Mouse (Mus musculus): Measurements from ENCODE around the gene Ablim1. TPM values are rescaled to one million over a fixed set of nuclear protein-coding genes. Genes with fewer than 3 reads are reported as not detected.
A peak's percentile ranks its signal among the peaks of the same experiment; 100 is the strongest.

Ablim1 gene
- polyA plus RNA-seq, 1 experiment from 2014 or later: 41.9 TPM

DNA sequence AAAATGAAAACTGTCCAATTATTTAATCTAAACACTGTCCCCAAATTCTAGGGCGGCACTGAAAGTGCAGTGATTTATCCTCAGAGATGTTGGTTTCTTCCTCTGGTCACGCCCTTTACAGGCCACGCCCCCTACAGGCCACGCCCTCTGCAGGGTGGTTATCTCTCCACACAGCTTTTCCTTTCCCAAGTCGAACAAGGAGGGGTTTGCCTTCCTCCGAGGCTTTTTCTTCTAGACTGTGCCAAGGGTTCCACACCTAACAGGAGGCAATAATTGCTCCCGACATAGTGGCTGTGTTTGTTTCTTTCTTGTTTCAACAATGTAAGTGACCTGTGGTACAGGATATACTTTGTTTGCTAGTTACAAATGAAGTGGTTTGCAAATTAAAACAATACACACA lies 21.0 kb downstream of the Ablim1 start:
- Histone ChIP-seq H3K27me3 (ENCODE audit: insufficient read depth, poor library complexity, severe bottlenecking) (no peaks in the 10 kb centered on the region), H3K9me3 (no peaks in the 10 kb centered on the region), H3K4me3 (no peak overlapping the region), H3K36me3 (no peaks in the 10 kb centered on the region), H3K27ac (no peak overlapping the region), H3K4me1 (peaks cover 23% of the 10 kb centered on the region)
- DNase-seq (ENCODE audit: low spot score): no peak
- 25% methylated on average over 7 of the region's 7 CpGs for WGBS

DNA sequence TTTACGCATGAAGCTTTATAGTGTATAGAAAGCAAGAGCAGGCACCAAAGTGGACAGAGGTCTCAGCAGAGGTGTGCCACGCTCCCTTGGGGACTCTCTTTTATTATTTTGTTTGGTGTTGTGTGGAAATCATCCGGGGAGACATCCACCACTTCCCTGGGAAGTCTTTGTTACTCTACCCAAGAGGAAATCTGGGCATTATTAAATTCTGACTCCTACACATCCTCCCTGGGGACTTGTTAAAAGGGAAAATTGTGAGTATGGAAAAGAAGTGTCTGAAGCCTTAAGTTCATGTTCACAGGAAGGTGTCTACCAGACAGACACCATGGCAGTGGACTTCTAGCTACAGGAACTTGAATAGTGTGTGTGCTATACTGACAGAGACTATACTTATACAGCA lies 31.4 kb downstream of the Ablim1 start:
- Histone ChIP-seq H3K4me3 (no peak overlapping the region), H3K27me3 (ENCODE audit: insufficient read depth, poor library complexity, severe bottlenecking) (no peaks in the 10 kb centered on the region), H3K4me1 (no peaks in the 10 kb centered on the region), H3K27ac (no peak overlapping the region), H3K9me3 (peaks cover 2% of the 10 kb centered on the region; the same call in 1 of the 2 replicates), H3K36me3 (no peaks in the 10 kb centered on the region)
- 76% methylated on average over 3 of the region's 3 CpGs for WGBS
- no peak for DNase-seq (ENCODE audit: low spot score)

DNA sequence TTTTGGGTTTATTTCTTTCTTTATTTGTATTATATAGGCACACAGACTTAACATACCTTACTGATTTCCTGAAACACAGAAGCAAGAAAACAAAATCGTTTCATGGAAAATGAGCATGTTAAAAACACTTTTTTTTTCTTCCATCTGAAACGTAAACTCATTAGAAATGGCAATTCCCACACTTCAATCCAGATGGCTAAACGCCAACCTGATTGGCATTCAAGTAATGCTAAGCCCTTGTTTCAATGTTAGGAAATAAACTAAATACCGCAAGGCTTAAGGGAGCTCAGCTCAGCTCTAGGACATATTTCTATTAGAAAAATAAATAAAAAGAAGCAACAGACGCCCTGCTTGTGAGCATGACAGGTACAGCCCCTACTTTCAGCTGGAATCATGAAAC lies 32.1 kb downstream of the Ablim1 start:
- Histone ChIP-seq H3K27me3 (ENCODE audit: insufficient read depth, poor library complexity, severe bottlenecking) (no peaks in the 10 kb centered on the region), H3K36me3 (no peaks in the 10 kb centered on the region), H3K9me3 (peaks cover 2% of the 10 kb centered on the region; the same call in 1 of the 2 replicates), H3K4me3 (no peak overlapping the region), H3K27ac (no peak overlapping the region), H3K4me1 (no peaks in the 10 kb centered on the region)
- no peak for DNase-seq (ENCODE audit: low spot score)
- WGBS: 76% methylated on average over 5 of the region's 5 CpGs

DNA sequence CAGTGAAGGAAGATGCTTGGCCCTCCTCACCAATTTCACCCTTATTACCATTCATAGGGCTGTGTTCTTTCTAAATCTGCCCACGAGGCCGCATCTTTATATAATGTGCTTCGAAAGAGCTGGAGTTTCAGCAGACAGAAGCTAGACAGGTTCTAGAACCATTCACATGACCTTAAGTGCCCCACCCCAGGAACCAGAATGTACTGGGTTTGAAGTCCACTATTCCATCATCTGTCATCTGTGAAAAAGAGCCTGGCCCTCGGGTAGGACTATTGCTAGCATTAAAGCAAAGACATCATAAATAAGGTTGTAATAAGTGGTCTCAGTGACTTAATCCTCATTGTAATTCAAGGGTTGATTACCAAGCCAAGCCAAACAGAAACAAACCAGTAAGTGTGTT lies 35.1 kb downstream of the Ablim1 start:
- 89% methylated on average over 4 of the region's 4 CpGs for WGBS
- Histone ChIP-seq H3K4me1 (peaks cover 10% of the 10 kb centered on the region), H3K9me3 (no peaks in the 10 kb centered on the region), H3K36me3 (no peaks in the 10 kb centered on the region), H3K4me3 (no peak overlapping the region), H3K27ac (no peak overlapping the region), H3K27me3 (ENCODE audit: insufficient read depth, poor library complexity, severe bottlenecking) (no peaks in the 10 kb centered on the region)
- no peak for DNase-seq (ENCODE audit: low spot score)

DNA sequence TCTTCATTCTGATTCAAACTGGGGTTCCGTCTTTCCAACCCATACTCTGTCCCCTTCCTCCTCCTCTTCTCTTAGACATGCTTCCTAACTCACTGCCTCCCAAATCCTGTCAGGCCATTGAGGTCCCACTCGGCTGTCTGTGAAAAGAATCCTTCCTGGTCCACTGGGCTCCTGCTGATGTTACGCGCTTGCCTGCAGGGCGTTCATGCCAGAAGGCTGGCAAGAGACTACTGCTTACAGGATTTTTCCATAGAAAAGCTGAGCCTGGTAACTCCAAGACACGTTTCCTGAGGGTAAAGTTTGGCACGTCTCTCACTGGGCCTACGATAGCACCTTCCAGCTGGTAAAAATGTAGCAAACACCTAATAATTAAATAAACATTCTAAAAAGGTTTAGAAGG lies 36.5 kb downstream of the Ablim1 start:
- Histone ChIP-seq H3K36me3 (no peaks in the 10 kb centered on the region), H3K9me3 (no peaks in the 10 kb centered on the region), H3K4me1 (peaks cover 17% of the 10 kb centered on the region), H3K27me3 (ENCODE audit: insufficient read depth, poor library complexity, severe bottlenecking) (0 out of 2 replicates have a peak, but pooled peaks cover 4% of the 10 kb centered on the region), H3K4me3 (no peak overlapping the region), H3K27ac (no peak overlapping the region)
- 85% methylated on average over 8 of the region's 8 CpGs for WGBS
- DNase-seq (ENCODE audit: low spot score): no peak

DNA sequence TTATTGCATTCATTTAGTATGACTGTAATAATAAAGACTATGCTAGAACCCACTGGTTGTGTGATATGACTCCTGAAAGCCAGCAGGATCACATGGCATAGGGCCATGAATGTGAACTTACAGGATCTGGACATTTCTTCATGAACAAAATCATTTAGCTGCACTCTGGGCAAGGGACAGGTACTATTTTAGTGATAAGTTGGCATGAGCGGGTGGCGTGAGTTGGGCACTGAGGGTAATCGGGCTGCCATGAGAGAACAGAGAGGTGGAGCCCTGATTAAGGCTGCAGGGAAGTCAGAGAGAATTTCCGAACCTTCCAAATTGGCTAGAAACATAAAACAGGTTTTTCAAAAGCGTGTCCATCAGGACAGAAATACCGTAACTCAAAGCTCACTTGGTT lies 37.7 kb downstream of the Ablim1 start:
- Histone ChIP-seq H3K4me3 (no peak overlapping the region), H3K36me3 (no peaks in the 10 kb centered on the region)
- 90% methylated on average over 6 of the region's 6 CpGs for WGBS

DNA sequence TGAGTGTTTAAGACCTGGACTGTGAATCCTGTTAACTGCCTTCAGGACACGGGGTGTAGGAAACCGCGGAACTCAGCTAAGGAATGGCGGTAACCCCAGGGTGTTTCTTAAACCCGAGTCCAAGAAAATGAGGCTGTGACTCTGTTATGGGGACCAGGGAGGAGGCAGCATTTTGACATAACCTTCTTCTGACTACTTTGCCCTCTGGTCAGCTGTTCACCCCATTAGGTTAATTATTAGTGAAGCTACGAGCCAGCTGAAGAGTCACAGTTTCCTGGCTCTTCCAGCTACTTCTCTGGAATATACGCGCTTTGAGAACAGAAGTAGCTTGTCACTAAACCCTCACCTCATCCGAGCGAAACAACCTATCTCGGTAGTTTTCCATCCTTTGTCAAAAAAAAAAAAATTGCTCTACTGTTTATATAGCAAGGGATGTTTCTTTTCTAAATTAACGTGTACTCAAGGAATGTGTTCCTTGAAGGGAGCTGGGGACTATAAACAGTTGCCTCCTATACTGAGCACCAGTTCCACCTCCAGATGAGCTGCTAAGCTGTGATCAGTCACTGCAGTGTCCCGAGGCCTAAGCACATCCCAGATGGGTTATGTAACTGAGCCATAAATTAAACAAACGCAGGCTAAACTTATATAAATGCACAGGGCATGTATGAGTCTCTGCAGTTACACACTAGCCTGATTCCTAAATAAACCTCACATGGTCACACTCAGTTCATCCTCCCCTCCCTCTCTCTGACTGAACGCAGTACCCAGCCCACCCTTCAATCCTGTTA lies 39.4 kb downstream of the Ablim1 start:
- Histone ChIP-seq H3K9me3 (no peaks in the 10 kb centered on the region), H3K4me1 (peaks cover 46% of the 10 kb centered on the region), H3K36me3 (no peaks in the 10 kb centered on the region), H3K27me3 (ENCODE audit: insufficient read depth, poor library complexity, severe bottlenecking) (0 out of 2 replicates have a peak, but pooled peaks cover 4% of the 10 kb centered on the region), H3K27ac (no peak overlapping the region), H3K4me3 (peak overlapping the region; percentile 37; the same call in 1 of the 2 replicates)
- DNase-seq (ENCODE audit: low spot score): no peak
- 66% methylated on average over 15 of the region's 15 CpGs for WGBS

More for the DNA sequence above, 37.7 kb downstream of the Ablim1 start:
- H3K27me3 ChIP-seq (ENCODE audit: insufficient read depth, poor library complexity, severe bottlenecking): 0 out of 2 replicates have a peak, but pooled peaks cover 4% of the 10 kb centered on the region
- DNase-seq (ENCODE audit: low spot score): no peak
- peaks cover 29% of the 10 kb centered on the region for H3K4me1 ChIP-seq
- no peak overlapping the region for H3K27ac ChIP-seq
- H3K9me3 ChIP-seq: no peaks in the 10 kb centered on the region

DNA sequence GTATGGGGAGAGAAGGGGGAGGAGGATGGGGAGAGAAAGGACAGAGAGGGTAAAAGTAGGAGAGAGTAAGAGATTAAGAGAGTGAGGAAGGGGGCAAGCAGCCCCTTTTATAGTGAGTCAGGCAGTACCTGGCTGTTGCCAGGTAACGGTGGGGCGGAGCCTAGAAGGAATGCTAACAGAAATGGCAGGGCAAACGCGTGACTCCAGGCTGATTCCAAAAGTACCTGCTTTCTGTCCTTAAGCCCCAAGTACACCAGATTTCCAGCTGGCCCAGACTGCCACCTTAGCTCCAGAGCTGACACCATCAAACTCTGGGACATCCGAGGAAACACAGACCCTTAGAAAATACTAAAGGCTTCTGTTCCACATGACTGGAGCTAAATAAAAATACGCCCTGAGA lies 40.0 kb downstream of the Ablim1 start:
- H3K4me3 ChIP-seq: peak overlapping the region; percentile 37
- H3K27ac ChIP-seq: no peak overlapping the region
- H3K27me3 ChIP-seq (ENCODE audit: insufficient read depth, poor library complexity, severe bottlenecking): 0 out of 2 replicates have a peak, but pooled peaks cover 4% of the 10 kb centered on the region
- no peaks in the 10 kb centered on the region for H3K36me3 ChIP-seq
- H3K4me1 ChIP-seq: peaks cover 52% of the 10 kb centered on the region
- DNase-seq (ENCODE audit: low spot score): no peak
- H3K9me3 ChIP-seq: no peaks in the 10 kb centered on the region
- 32% methylated on average over 6 of the region's 6 CpGs for WGBS

DNA sequence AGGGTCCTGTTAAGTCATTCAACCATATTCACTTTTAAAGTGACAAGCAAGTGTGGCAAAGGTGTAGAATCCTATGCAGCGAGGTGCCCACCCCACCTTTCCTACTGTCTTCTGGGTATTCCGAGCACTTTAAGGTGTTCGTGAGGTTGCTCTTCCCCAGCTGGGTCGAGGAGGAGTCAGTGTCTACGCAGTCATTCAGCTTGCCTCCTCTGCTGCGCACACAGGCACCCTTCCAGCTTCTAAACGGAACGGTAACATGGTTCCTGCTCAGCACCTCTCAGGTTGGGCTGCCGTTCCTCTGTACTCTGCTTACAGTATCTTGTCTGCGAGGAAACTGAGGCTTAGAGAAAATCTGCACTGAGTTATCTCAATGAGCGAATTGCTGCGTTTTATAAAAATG lies 40.4 kb downstream of the Ablim1 start:
- H3K4me1 ChIP-seq: peaks cover 56% of the 10 kb centered on the region
- 42% methylated on average over 12 of the region's 12 CpGs for WGBS
- H3K27me3 ChIP-seq (ENCODE audit: insufficient read depth, poor library complexity, severe bottlenecking): 0 out of 2 replicates have a peak, but pooled peaks cover 4% of the 10 kb centered on the region
- no peaks in the 10 kb centered on the region for H3K36me3 ChIP-seq
- no peaks in the 10 kb centered on the region for H3K9me3 ChIP-seq
- H3K4me3 ChIP-seq: peak overlapping the region; percentile 37
- no peak for DNase-seq (ENCODE audit: low spot score)
- H3K27ac ChIP-seq: no peak overlapping the region

DNA sequence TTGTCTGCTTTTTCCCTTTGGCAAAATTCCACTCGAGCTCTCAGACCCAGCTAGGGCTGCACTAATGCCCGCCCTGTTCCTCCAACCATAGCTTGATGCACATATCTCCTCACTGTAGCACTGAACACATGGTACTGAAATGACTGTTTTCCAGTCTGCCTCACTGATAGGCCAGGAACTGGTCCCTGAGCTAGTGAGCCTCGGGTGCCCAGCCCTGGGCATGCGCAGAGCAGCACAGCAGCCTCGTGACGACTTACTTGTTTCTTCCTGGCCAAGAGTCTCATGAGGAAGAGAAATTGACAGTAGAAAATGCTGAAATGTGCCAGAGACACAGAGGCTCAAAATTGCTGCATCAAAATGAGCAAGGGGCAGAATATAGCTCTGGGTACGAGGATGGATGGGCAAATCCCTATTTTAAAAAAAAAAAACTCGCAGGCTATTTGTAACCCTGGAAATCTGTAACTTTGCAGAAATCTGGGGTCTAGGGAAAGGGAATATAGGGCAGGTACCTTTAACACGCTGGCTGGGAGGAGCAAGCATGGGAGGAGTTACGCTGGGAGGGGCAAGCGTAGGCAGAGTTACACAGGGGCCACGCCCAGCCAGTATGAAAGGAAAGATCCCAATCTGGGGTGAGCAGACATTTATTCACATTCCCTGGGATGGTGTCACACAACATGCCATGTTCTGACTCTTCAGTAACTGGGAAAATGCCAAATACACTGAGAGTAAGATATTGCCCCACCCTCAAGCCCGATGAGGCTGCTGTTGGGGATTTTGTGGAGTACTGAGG lies 41.7 kb downstream of the Ablim1 start:
- no peak for DNase-seq (ENCODE audit: low spot score)
- peaks cover 64% of the 10 kb centered on the region for H3K4me1 ChIP-seq

DNA sequence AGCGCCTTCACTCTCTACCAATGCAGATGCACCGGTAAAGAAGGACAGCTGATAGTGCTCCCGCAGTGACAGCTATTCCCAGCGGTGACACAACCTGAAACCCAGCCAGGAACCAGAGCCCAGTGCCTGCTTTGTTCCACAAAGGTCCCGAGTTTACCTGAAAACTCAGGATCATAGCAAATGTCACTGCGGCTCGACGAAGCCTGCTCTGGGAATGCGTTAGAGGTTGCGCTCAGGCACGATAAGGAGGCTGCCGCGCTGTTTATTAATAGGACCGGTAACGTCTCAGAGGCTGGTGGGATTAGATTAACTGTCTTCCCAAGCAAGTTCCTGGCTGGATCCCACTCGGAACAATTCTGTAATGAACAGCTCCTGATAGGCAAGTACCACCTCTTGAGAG lies 43.0 kb downstream of the Ablim1 start:
- Histone ChIP-seq H3K4me1 (peaks cover 67% of the 10 kb centered on the region), H3K36me3 (no peaks in the 10 kb centered on the region), H3K27ac (peak overlapping the region; percentile 79), H3K4me3 (peak overlapping the region; percentile 22), H3K27me3 (ENCODE audit: insufficient read depth, poor library complexity, severe bottlenecking) (0 out of 2 replicates have a peak, but pooled peaks cover 4% of the 10 kb centered on the region), H3K9me3 (no peaks in the 10 kb centered on the region)
- WGBS: 45% methylated on average over 16 of the region's 16 CpGs
- no peak for DNase-seq (ENCODE audit: low spot score)

More for the DNA sequence above, 41.7 kb downstream of the Ablim1 start:
- 0 out of 2 replicates have a peak, but pooled peaks cover 4% of the 10 kb centered on the region for H3K27me3 ChIP-seq (ENCODE audit: insufficient read depth, poor library complexity, severe bottlenecking)
- H3K9me3 ChIP-seq: no peaks in the 10 kb centered on the region
- no peak overlapping the region for H3K4me3 ChIP-seq
- no peaks in the 10 kb centered on the region for H3K36me3 ChIP-seq
- H3K27ac ChIP-seq: peak overlapping the region; percentile 67
- WGBS: 45% methylated on average over 13 of the region's 13 CpGs

DNA sequence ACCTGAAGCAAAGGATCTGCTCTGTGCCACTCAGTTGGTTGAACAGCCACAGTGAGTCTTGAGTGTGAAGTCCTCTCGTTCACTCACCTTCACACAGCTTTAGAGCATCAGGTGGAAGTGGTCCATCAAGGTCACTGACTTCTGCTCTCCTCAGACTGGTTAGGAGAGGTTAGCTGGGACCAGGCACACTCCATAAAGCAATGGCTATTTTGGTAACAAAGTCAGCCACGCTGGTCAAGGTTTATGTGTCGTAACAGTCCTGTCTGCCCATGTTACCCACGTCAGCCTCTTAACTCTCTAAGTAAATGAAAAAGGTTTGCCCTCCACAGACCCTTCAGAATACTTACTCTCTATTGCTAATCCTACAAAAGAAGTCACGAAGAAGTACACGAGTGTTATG lies 44.0 kb downstream of the Ablim1 start:
- peaks cover 67% of the 10 kb centered on the region for H3K4me1 ChIP-seq
- H3K27ac ChIP-seq: peak overlapping the region; percentile 29; the same call in 1 of the 2 replicates
- no peaks in the 10 kb centered on the region for H3K9me3 ChIP-seq
- no peak for DNase-seq (ENCODE audit: low spot score)
- WGBS: 80% methylated on average over 6 of the region's 6 CpGs
- H3K36me3 ChIP-seq: no peaks in the 10 kb centered on the region
- no peak overlapping the region for H3K4me3 ChIP-seq
- 0 out of 2 replicates have a peak, but pooled peaks cover 4% of the 10 kb centered on the region for H3K27me3 ChIP-seq (ENCODE audit: insufficient read depth, poor library complexity, severe bottlenecking)

DNA sequence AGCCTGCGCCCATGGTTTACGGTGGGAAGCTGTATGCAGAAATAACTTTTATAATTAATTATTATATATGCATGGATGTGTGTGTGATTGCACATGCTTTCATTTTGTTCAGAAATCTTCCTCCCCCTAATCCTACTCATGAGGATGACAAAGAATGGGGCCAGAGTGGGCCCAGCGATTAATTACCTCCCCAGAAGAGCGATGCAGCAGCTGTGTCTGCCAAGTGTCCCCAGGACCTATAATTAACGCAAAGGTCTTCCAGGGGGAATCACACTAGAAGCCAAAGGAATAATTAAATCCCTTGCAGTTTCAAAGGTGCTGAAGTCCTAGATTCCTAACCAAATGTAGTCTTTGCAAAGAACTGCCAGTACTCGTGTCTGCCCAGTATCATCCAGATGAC lies 44.9 kb downstream of the Ablim1 start:
- Histone ChIP-seq H3K36me3 (no peaks in the 10 kb centered on the region), H3K27ac (no peak overlapping the region), H3K4me1 (peaks cover 61% of the 10 kb centered on the region), H3K9me3 (no peaks in the 10 kb centered on the region), H3K27me3 (ENCODE audit: insufficient read depth, poor library complexity, severe bottlenecking) (0 out of 2 replicates have a peak, but pooled peaks cover 4% of the 10 kb centered on the region), H3K4me3 (no peak overlapping the region)
- no peak for DNase-seq (ENCODE audit: low spot score)
- WGBS: 62% methylated on average over 6 of the region's 6 CpGs
